In genomic region chr4:40948160-40948708, GRCm38 (mm10) we compare ENCODE assay signal across 8 mouse cellular contexts. TPM values are rescaled to one million over a fixed set of nuclear protein-coding genes. Genes with fewer than 3 reads are reported as not detected.
DNase-seq lines count a peak whose midpoint lies in the region; ATAC-seq and TF ChIP-seq lines count a peak whose summit lies in the region.

Bag1 (minus strand) TSS chr4:40948294.
Chmp5 (plus strand) TSS chr4:40948407.

- no peaks in the 10 kb centered on the region for H3K9me3 ChIP-seq in embryonic facial prominence, embryonic 13.5 days
- H3K9me3 ChIP-seq in limb, embryonic 12.5 days: no peaks in the 10 kb centered on the region
- H3K9me3 ChIP-seq in midbrain, embryonic 15.5 days: no peaks in the 10 kb centered on the region

- TF ChIP-seq CTCF in kidney, adult 2 months (conservative IDR thresholded peaks at IDR 0.05; ENCODE audit: insufficient read depth, insufficient read length, low read depth, low read length): 0 out of 2 replicates have a peak, but pooled peaks have one; percentile 1
- no peak for TF ChIP-seq CTCF in spleen, adult 2 months (IDR thresholded peaks at IDR 0.05; ENCODE audit: extremely low read depth, insufficient read depth, insufficient read length, insufficient replicate concordance)

- peak within 1 kb of the TSS; percentile 90 for H3K4me3 ChIP-seq in embryonic facial prominence, embryonic 13.5 days
- H3K4me3 ChIP-seq in kidney, adult 2 months (ENCODE audit: insufficient read depth, low read depth, low read length): peak within 1 kb of the TSS; percentile 81
- H3K4me3 ChIP-seq in limb, embryonic 12.5 days (replicated peaks): peak within 1 kb of the TSS; percentile 88
- H3K4me3 ChIP-seq in midbrain, embryonic 15.5 days: peak within 1 kb of the TSS; percentile 63
- H3K4me3 ChIP-seq in spleen, adult 2 months (ENCODE audit: extremely low read depth, insufficient read depth, insufficient read length): peak within 1 kb of the TSS; percentile 77

- TF ChIP-seq POLR2A in kidney, adult 2 months (IDR thresholded peaks at IDR 0.05; ENCODE audit: low read depth, low read length): no peak
- peak; percentile 85 for TF ChIP-seq POLR2A in spleen, adult 2 months (IDR thresholded peaks at IDR 0.05; ENCODE audit: low read depth, low read length)

- no peaks in the 10 kb centered on the region for H3K27me3 ChIP-seq in embryonic facial prominence, embryonic 13.5 days
- no peaks in the 10 kb centered on the region for H3K27me3 ChIP-seq in kidney, adult 2 months (replicated peaks; ENCODE audit: control insufficient read depth, insufficient read depth, low read length)
- H3K27me3 ChIP-seq in limb, embryonic 12.5 days: no peaks in the 10 kb centered on the region
- no peaks in the 10 kb centered on the region for H3K27me3 ChIP-seq in midbrain, embryonic 15.5 days (replicated peaks)
- H3K27me3 ChIP-seq in spleen, adult 2 months (ENCODE audit: control insufficient read depth, insufficient read depth, low read length): no peaks in the 10 kb centered on the region

- peak within 1 kb of the TSS; percentile 88 for H3K4me2 ChIP-seq in embryonic facial prominence, embryonic 13.5 days
- H3K4me2 ChIP-seq in limb, embryonic 12.5 days: peak within 1 kb of the TSS; percentile 90
- H3K4me2 ChIP-seq in midbrain, embryonic 15.5 days: peak within 1 kb of the TSS; percentile 82

- ATAC-seq in embryonic facial prominence, embryonic 13.5 days (ENCODE audit: insufficient number of reproducible peaks, insufficient read depth, low FRiP score, low TSS enrichment, low read depth): peak; percentile 98
- peak; percentile 97 for ATAC-seq in limb, embryonic 12.5 days (ENCODE audit: insufficient number of reproducible peaks, insufficient read depth, low FRiP score, low TSS enrichment, low read depth)
- ATAC-seq in midbrain, embryonic 15.5 days (replicated peaks): peak; percentile 97

- peaks cover 25% of the 10 kb centered on the region for H3K4me1 ChIP-seq in embryonic facial prominence, embryonic 13.5 days
- H3K4me1 ChIP-seq in kidney, adult 2 months (ENCODE audit: control insufficient read depth, insufficient read depth, low read length): peaks cover 2% of the 10 kb centered on the region; the same call in 1 of the 2 replicates
- peaks cover 23% of the 10 kb centered on the region for H3K4me1 ChIP-seq in limb, embryonic 12.5 days (replicated peaks)
- H3K4me1 ChIP-seq in midbrain, embryonic 15.5 days: peaks cover 32% of the 10 kb centered on the region
- peaks cover 2% of the 10 kb centered on the region; the same call in 1 of the 2 replicates for H3K4me1 ChIP-seq in spleen, adult 2 months (ENCODE audit: control insufficient read depth, insufficient read depth, insufficient read length)

- peaks cover 52% of the 10 kb centered on the region for H3K36me3 ChIP-seq in embryonic facial prominence, embryonic 13.5 days
- peaks cover 2% of the 10 kb centered on the region; the same call in 1 of the 2 replicates for H3K36me3 ChIP-seq in kidney, adult 2 months (ENCODE audit: control insufficient read depth, insufficient read depth, low read length)
- peaks cover 58% of the 10 kb centered on the region for H3K36me3 ChIP-seq in limb, embryonic 12.5 days
- peaks cover 29% of the 10 kb centered on the region for H3K36me3 ChIP-seq in midbrain, embryonic 15.5 days (replicated peaks)
- peaks cover 11% of the 10 kb centered on the region for H3K36me3 ChIP-seq in spleen, adult 2 months (ENCODE audit: control insufficient read depth, insufficient read depth, low read length)

- under 1% methylated on average over 50 of the region's 50 CpGs for WGBS in embryonic facial prominence, embryonic 13.5 days
- WGBS in kidney, adult 2 months: under 1% methylated on average over 50 of the region's 50 CpGs
- WGBS in limb, embryonic 12.5 days: under 1% methylated on average over 49 of the region's 50 CpGs
- 0% methylated on average over 50 of the region's 50 CpGs for WGBS in midbrain, embryonic 15.5 days
- WGBS in spleen, adult 2 months: under 1% methylated on average over 49 of the region's 50 CpGs

- peak within 1 kb of the TSS; percentile 90 for H3K9ac ChIP-seq in embryonic facial prominence, embryonic 13.5 days
- peak within 1 kb of the TSS; percentile 90 for H3K9ac ChIP-seq in limb, embryonic 12.5 days (replicated peaks)
- peak within 1 kb of the TSS; percentile 68 for H3K9ac ChIP-seq in midbrain, embryonic 15.5 days

- H3K27ac ChIP-seq in embryonic facial prominence, embryonic 13.5 days: peak within 1 kb of the TSS; percentile 83
- peak within 1 kb of the TSS; percentile 61 for H3K27ac ChIP-seq in kidney, adult 2 months (ENCODE audit: insufficient read depth, low read depth, low read length)
- peak within 1 kb of the TSS; percentile 87 for H3K27ac ChIP-seq in limb, embryonic 12.5 days
- peak within 1 kb of the TSS; percentile 77 for H3K27ac ChIP-seq in midbrain, embryonic 15.5 days
- H3K27ac ChIP-seq in spleen, adult 2 months (ENCODE audit: insufficient read depth, low read length): peak within 1 kb of the TSS; percentile 77

- peak; percentile 100 for DNase-seq in 3134 (ENCODE audit: extremely low read depth, insufficient read length, low spot score)
- DNase-seq in adrenal gland, postnatal 36 days: peak; percentile 99
- DNase-seq in heart, adult 18-20 months: peak; percentile 99 to 100
- peak; percentile 99 for DNase-seq in kidney, adult 2 months
- peak; percentile 88 to 97 for DNase-seq in spleen, adult 2 months (ENCODE audit: low read depth in 1 of 2, low spot score in 2 of 2)

RNA-seq across cellular contexts. Expression of gene Bag1, which starts in this region (rescaled TPM):
- 100 to 1,000 TPM; 287 to 331 TPM for total RNA-seq in adrenal gland, postnatal 36 days (2021)
- 233 and 253 TPM in 2 replicates for polyA plus RNA-seq in embryonic facial prominence, embryonic 13.5 days (2015; fragmentation: Nextera tagmentation; extraction: Ambion mirVana)
- total RNA-seq in heart, adult 18-20 months (2021): 100 to 1,000 TPM; 273 to 283 TPM
- polyA plus RNA-seq in kidney, adult 2 months (2012; rRNA removed): 133 and 162 TPM in 2 replicates
- 229 and 239 TPM in 2 replicates for polyA plus RNA-seq in limb, embryonic 12.5 days (2016; fragmentation: Nextera tagmentation; extraction: Ambion mirVana)
- polyA plus RNA-seq in midbrain, embryonic 15.5 days (2015; fragmentation: Nextera tagmentation; extraction: Ambion mirVana): 173 and 181 TPM in 2 replicates
- polyA plus RNA-seq in spleen, adult 2 months (2012; rRNA removed): 43.8 and 76.3 TPM in 2 replicates

RNA-seq across cellular contexts. Expression of gene Chmp5, which starts in this region (rescaled TPM):
- 100 to 1,000 TPM; 101 to 105 TPM for total RNA-seq in adrenal gland, postnatal 36 days (2021)
- 114 and 129 TPM in 2 replicates for polyA plus RNA-seq in embryonic facial prominence, embryonic 13.5 days (2015; fragmentation: Nextera tagmentation; extraction: Ambion mirVana)
- total RNA-seq in heart, adult 18-20 months (2021): 10 to 100 TPM; 37.4 to 38.6 TPM
- 25.7 and 41.9 TPM in 2 replicates for polyA plus RNA-seq in kidney, adult 2 months (2012; rRNA removed)
- polyA plus RNA-seq in limb, embryonic 12.5 days (2016; fragmentation: Nextera tagmentation; extraction: Ambion mirVana): 101 and 105 TPM in 2 replicates
- polyA plus RNA-seq in midbrain, embryonic 15.5 days (2015; fragmentation: Nextera tagmentation; extraction: Ambion mirVana): 150 and 156 TPM in 2 replicates
- polyA plus RNA-seq in spleen, adult 2 months (2012; rRNA removed): 5.8 and 6.2 TPM in 2 replicates

Comparison
In these comparisons a context has a peak if more than half of its experiments do, and no peak if none do; other contexts are left out.
1. Peak in every context shown above with its lines: DNase-seq, ATAC-seq, H3K4me3 ChIP-seq and H3K27ac ChIP-seq.